Comparison of ENCODE assay signal across 9 mouse cellular contexts in genomic region chr12:110047466-110048250, GRCm38 (mm10).
DNase-seq lines count a peak whose midpoint lies in the region; ATAC-seq lines count a peak whose summit lies in the region.
"Had no signal": no experiment of that assay in that cellular context is flagged by ENCODE, and none has a peak within 500 bp of the region (broad histone marks: within the 10 kb centered on the region; RNA-seq: fewer than 3 reads in every experiment).

No protein-coding gene starts in this region.

- H3K27ac ChIP-seq in intestine, embryonic 16.5 days (ENCODE audit: low read length): no peak overlapping the region
- 0 out of 2 replicates have a peak overlapping the region, but pooled peaks have one; percentile 37 for H3K27ac ChIP-seq in stomach, embryonic 15.5 days

- no peak for ATAC-seq in intestine, embryonic 16.5 days
- no peak for ATAC-seq in stomach, embryonic 15.5 days (ENCODE audit: insufficient read depth, low FRiP score, low read depth)
- ATAC-seq: CD4-positive, CD25-positive, alpha-beta regulatory T cell, adult 4 months had no signal

- DNase-seq in gastrocnemius, adult 18-20 months (ENCODE audit: low spot score): peak; percentile 5
- no peak for DNase-seq in gastrocnemius, adult 8-10 months (ENCODE audit: low spot score in 2 of 2)
- peak; percentile 42 for DNase-seq in lung, postnatal 10 days
- DNase-seq in lung, postnatal 4 days: no peak
- no peak for DNase-seq in urinary bladder, adult 18-20 months (ENCODE audit: low spot score in 2 of 2)
- DNase-seq in adrenal gland, adult 2 months: no peak

- WGBS in intestine, embryonic 16.5 days: 43% methylated on average over 16 of the region's 16 CpGs
- WGBS in stomach, embryonic 15.5 days: 35% methylated on average over 16 of the region's 16 CpGs

- no peaks in the 10 kb centered on the region for H3K36me3 ChIP-seq in intestine, embryonic 16.5 days (ENCODE audit: control insufficient read depth, insufficient read depth, low read length)
- no peaks in the 10 kb centered on the region for H3K36me3 ChIP-seq in stomach, embryonic 15.5 days

- H3K9ac ChIP-seq in intestine, embryonic 16.5 days (ENCODE audit: low read depth, low read length): no peak overlapping the region
- H3K9ac ChIP-seq in stomach, embryonic 15.5 days: no peak overlapping the region

- H3K9me3 ChIP-seq in intestine, embryonic 16.5 days (ENCODE audit: control insufficient read depth, low read length): no peaks in the 10 kb centered on the region
- no peaks in the 10 kb centered on the region for H3K9me3 ChIP-seq in stomach, embryonic 15.5 days

- H3K4me1 ChIP-seq in intestine, embryonic 16.5 days (ENCODE audit: control insufficient read depth, insufficient read depth, low read length): peaks cover 4% of the 10 kb centered on the region; the same call in 1 of the 2 replicates
- 0 out of 2 replicates have a peak, but pooled peaks cover 5% of the 10 kb centered on the region for H3K4me1 ChIP-seq in stomach, embryonic 15.5 days

- peak overlapping the region; percentile 20 for H3K4me2 ChIP-seq in intestine, embryonic 16.5 days (ENCODE audit: low read depth, low read length)
- H3K4me2 ChIP-seq in stomach, embryonic 15.5 days: peak overlapping the region; percentile 29

- no peaks in the 10 kb centered on the region for H3K27me3 ChIP-seq in intestine, embryonic 16.5 days (replicated peaks; ENCODE audit: control insufficient read depth, insufficient read depth, low read length)
- H3K27me3 ChIP-seq in stomach, embryonic 15.5 days (replicated peaks): no peaks in the 10 kb centered on the region

- H3K4me3 ChIP-seq in intestine, embryonic 16.5 days (ENCODE audit: low read length): no peak overlapping the region
- H3K4me3 ChIP-seq in stomach, embryonic 15.5 days (replicated peaks): no peak overlapping the region

Comparison
In these comparisons a context has a peak if more than half of its experiments do, and no peak if none do; other contexts are left out.
1. DNase-seq: peak in gastrocnemius, adult 18-20 months (single experiment) and lung, postnatal 10 days (single experiment); none in gastrocnemius, adult 8-10 months (0 of 2), lung, postnatal 4 days (0 of 2), urinary bladder, adult 18-20 months (0 of 2) and adrenal gland, adult 2 months (single experiment).